Mouse (Mus musculus) lung, embryonic 14.5 days (tissue): Measurements from ENCODE around the gene Nptn. TPM values are rescaled to one million over a fixed set of nuclear protein-coding genes. Genes with fewer than 3 reads are reported as not detected.

Experiments
- ATAC-seq: fragments of 200-750 bp; cut with Nextera tagmentation; 2 replicates; pipeline ENCODE4 v1.8.0; 2017; ENCODE audit warnings: mild to moderate bottlenecking, moderate TSS enrichment, moderate library complexity; ENCODE audit not compliant: insufficient read depth
- DNase-seq: peaks from one replicate; pipeline ENCODE4 v3.0.0-alpha.2; 2015
- H3K27ac ChIP-seq: fragments of 300-500 bp; sonication (generic); 2 replicates; pipeline ENCODE4 v1.5.1; 2014; ENCODE audit warnings: low read depth, mild to moderate bottlenecking, moderate library complexity
- H3K27me3 ChIP-seq: fragments of 300-500 bp; sonication (generic); 2 replicates; pipeline ENCODE4 v1.6.1; 2014; ENCODE audit warnings: low read length, control low read depth; ENCODE audit not compliant: insufficient read depth
- H3K36me3 ChIP-seq: fragments of 300-500 bp; sonication (generic); 2 replicates; pipeline ENCODE4 v1.6.1; 2014; ENCODE audit warnings: control low read depth; ENCODE audit not compliant: insufficient read depth
- H3K4me1 ChIP-seq: fragments of 300-500 bp; sonication (generic); 2 replicates; pipeline ENCODE4 v1.6.1; 2014; ENCODE audit warnings: antibody characterized with exemption, control low read depth; ENCODE audit not compliant: insufficient read depth
- H3K4me2 ChIP-seq: fragments of 300-500 bp; sonication (generic); 2 replicates; pipeline ENCODE4 v1.6.1; 2014; ENCODE audit warnings: mild to moderate bottlenecking
- H3K4me3 ChIP-seq: fragments of 300-500 bp; sonication (generic); 2 replicates; pipeline ENCODE4 v1.5.1; 2014; ENCODE audit warnings: low read depth, low read length
- H3K9ac ChIP-seq: fragments of 300-500 bp; sonication (generic); 2 replicates; pipeline ENCODE4 v1.6.1; 2014
- H3K9me3 ChIP-seq: fragments of 300-500 bp; sonication (generic); 2 replicates; pipeline ENCODE4 v1.6.1; 2016; ENCODE audit warnings: low read depth, low read length, control low read depth
- CTCF ChIP-seq: IDR thresholded peaks from 2 replicates; pipeline ENCODE4 v1.5.1; 2016; ENCODE audit warnings: antibody characterized with exemption, low read depth
- WGBS: fragments of 180-500 bp; shearing (Covaris S2); extraction: QIAGEN DNeasy Blood & Tissue Kit; methylation state at CpG from one replicate; pipeline ENCODE4 v1.1.7; 2014; 5-methylcytosine and 5-hydroxymethylcytosine counted together
- polyA plus RNA-seq: library from polyadenylated mRNA; unstranded; fragments of >200 nt; fragmentation: Nextera tagmentation; extraction: Ambion mirVana; gene quantifications from 2 replicates; pipeline ENCODE4 v1.2.1, GENCODE M21; 2014

Gene Nptn
- polyA plus RNA-seq, 1 experiment from 2014 or later, result 124 TPM

GRCm38 (mm10) chr9:58630441-58630840, 48.4 kb downstream of the Nptn start:
- Histone ChIP-seq H3K4me2 (no peak overlapping the region), H3K9me3 (no peaks in the 10 kb centered on the region), H3K4me3 (no peak overlapping the region), H3K27me3 (no peaks in the 10 kb centered on the region), H3K4me1 (no peaks in the 10 kb centered on the region), H3K27ac (no peak overlapping the region), H3K36me3 (peaks cover 25% of the 10 kb centered on the region), H3K9ac (no peak overlapping the region)
- DNase-seq (no peak), ATAC-seq (no peak)
- no peak for TF ChIP-seq CTCF
- 78% methylated on average over 2 of the region's 2 CpGs for WGBS

- no peaks in the 10 kb centered on the region for H3K27me3 ChIP-seq
- H3K4me2 ChIP-seq, result no peak overlapping the region
- H3K9me3 ChIP-seq, result no peaks in the 10 kb centered on the region
- no peak for TF ChIP-seq CTCF
- H3K27ac ChIP-seq, result no peak overlapping the region
- H3K36me3 ChIP-seq, result peaks cover 23% of the 10 kb centered on the region
- DNase-seq, result no peak
- WGBS, result 77% methylated on average over 6 of the region's 6 CpGs
- H3K4me1 ChIP-seq, result no peaks in the 10 kb centered on the region
- no peak overlapping the region for H3K4me3 ChIP-seq
- H3K9ac ChIP-seq, result no peak overlapping the region
- no peak for ATAC-seq
These were observed 66.6 kb downstream of the Nptn start for GRCm38 (mm10) chr9:58648406-58649264.

GRCm38 (mm10) chr9:58649265-58649626, 67.2 kb downstream of the Nptn start:
- Histone ChIP-seq H3K27ac (no peak overlapping the region), H3K9me3 (no peaks in the 10 kb centered on the region), H3K9ac (no peak overlapping the region), H3K27me3 (no peaks in the 10 kb centered on the region), H3K36me3 (peaks cover 17% of the 10 kb centered on the region), H3K4me3 (no peak overlapping the region), H3K4me2 (no peak overlapping the region), H3K4me1 (no peaks in the 10 kb centered on the region)
- ATAC-seq, result no peak
- TF ChIP-seq CTCF, result no peak
- 76% methylated on average over 4 of the region's 4 CpGs for WGBS
- DNase-seq, result no peak

GRCm38 (mm10) chr9:58651993-58652392, 70.0 kb downstream of the Nptn start:
- DNase-seq (peak; percentile 95), ATAC-seq (no peak)
- TF ChIP-seq CTCF, result peak; percentile 60
- peaks cover 6% of the 10 kb centered on the region; the same call in 1 of the 2 replicates for H3K36me3 ChIP-seq
- no peak overlapping the region for H3K27ac ChIP-seq
- H3K9ac ChIP-seq, result no peak overlapping the region
- no peak overlapping the region for H3K4me2 ChIP-seq
- no peaks in the 10 kb centered on the region for H3K27me3 ChIP-seq
- no peaks in the 10 kb centered on the region for H3K4me1 ChIP-seq
- H3K4me3 ChIP-seq, result no peak overlapping the region
- H3K9me3 ChIP-seq, result no peaks in the 10 kb centered on the region
- 44% methylated on average over 4 of the region's 4 CpGs for WGBS

- Histone ChIP-seq H3K4me3 (no peak overlapping the region), H3K4me2 (no peak overlapping the region), H3K27ac (peak overlapping the region; percentile 48; the same call in 1 of the 2 replicates), H3K9me3 (no peaks in the 10 kb centered on the region), H3K9ac (no peak overlapping the region), H3K4me1 (no peaks in the 10 kb centered on the region), H3K36me3 (0 out of 2 replicates have a peak, but pooled peaks cover 2% of the 10 kb centered on the region), H3K27me3 (no peaks in the 10 kb centered on the region)
- no peak for TF ChIP-seq CTCF
- peak; percentile 57 for DNase-seq
- WGBS, result 51% methylated on average over 4 of the region's 4 CpGs
- peak; percentile 44; the same call in 1 of the 2 replicates for ATAC-seq
These were observed 72.5 kb downstream of the Nptn start for GRCm38 (mm10) chr9:58654494-58654893.

GRCm38 (mm10) chr9:58656396-58656795, 74.4 kb downstream of the Nptn start:
- Histone ChIP-seq H3K9ac (no peak overlapping the region), H3K27me3 (no peaks in the 10 kb centered on the region), H3K4me1 (no peaks in the 10 kb centered on the region), H3K4me2 (no peak overlapping the region), H3K36me3 (0 out of 2 replicates have a peak, but pooled peaks cover 2% of the 10 kb centered on the region), H3K27ac (0 out of 2 replicates have a peak overlapping the region, but pooled peaks have one; percentile 54), H3K9me3 (no peaks in the 10 kb centered on the region), H3K4me3 (no peak overlapping the region)
- DNase-seq, result peak; percentile 51
- no peak for ATAC-seq
- WGBS, result 66% methylated on average over 2 of the region's 2 CpGs
- peak; percentile 51 for TF ChIP-seq CTCF

- no peaks in the 10 kb centered on the region for H3K27me3 ChIP-seq
- peak overlapping the region; percentile 54 for H3K27ac ChIP-seq
- ATAC-seq (no peak), DNase-seq (no peak)
- no peak for TF ChIP-seq CTCF
- no peak overlapping the region for H3K4me3 ChIP-seq
- no peaks in the 10 kb centered on the region for H3K9me3 ChIP-seq
- 76% methylated on average over 2 of the region's 2 CpGs for WGBS
- no peak overlapping the region for H3K4me2 ChIP-seq
- H3K9ac ChIP-seq, result no peak overlapping the region
- 0 out of 2 replicates have a peak, but pooled peaks cover 3% of the 10 kb centered on the region for H3K36me3 ChIP-seq
- H3K4me1 ChIP-seq, result no peaks in the 10 kb centered on the region
These were observed 74.8 kb downstream of the Nptn start for GRCm38 (mm10) chr9:58656824-58657223.
